Mouse (Mus musculus): ENCODE measurements at regions not wholly inside any gene's neighbourhood (a gene's known extent, or its start where the extent isn't known, plus 50 kb on each side); places are given as distances from the start of the nearest gene placed in this dataset.

DNA sequence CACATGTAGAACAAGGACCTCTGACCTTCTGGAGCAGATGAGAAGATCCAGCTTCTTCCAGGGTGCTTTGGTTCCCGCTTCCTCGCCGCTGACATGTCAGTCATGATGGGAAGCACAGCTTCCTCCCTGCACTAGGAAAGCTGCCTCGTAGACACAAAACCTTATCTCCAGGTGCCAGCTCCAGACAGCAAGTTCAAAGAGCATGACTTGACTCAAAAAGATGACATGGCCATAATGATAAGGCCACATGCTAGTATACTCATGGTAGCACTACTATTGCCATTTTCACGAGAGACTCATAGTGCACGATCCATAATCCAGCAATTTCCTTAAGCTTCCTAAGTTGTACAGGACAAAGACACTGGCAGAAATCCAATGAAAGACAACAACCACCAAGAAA lies 272.1 kb downstream of the Gm9195 start:
- no peak for DNase-seq

- no peak for DNase-seq
Observed at GRCm38 (mm10) chr14:72200307-72200706, 291.3 kb downstream of the Gm9195 start.

GRCm38 (mm10) chr14:72199900-72200299 lies 291.7 kb downstream of the Gm9195 start:
- no peak for DNase-seq

GRCm38 (mm10) chr14:72197972-72198371 lies 293.7 kb downstream of the Gm9195 start:
- no peak for DNase-seq

DNA sequence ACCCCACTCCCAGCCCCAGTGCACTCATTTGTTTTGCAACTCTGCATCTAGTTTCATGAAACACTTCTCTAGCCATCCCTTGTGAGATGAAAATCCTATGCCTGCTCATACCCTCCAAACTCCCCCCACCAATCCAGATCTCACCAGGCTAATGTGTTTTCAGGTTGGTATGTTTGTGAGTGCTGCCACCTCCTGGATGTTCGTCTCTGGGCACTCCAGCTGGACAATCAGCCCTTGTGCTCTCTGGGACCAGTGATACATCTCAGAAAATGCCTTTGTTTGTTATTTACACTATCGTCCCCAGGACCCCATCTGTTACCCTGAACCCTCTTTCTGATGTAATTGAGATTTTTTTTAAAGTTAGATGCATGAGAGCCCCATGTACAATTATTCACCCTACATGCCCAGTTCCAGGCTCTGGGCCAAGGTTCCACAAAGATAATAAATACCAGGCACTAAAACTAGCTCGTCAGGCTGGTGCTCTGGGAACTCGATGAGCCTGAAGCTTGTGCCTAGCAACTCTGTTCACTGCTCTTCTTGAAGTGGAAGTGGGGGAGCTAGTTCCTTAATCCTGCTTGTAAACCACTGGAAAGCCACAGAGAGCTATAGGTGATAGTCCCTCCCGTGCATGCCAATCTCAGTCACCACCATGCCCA lies 304.2 kb downstream of the Gm9195 start:
- peak in 1 of 2 experiments; percentile 24 for DNase-seq

- DNase-seq = no peak
Observed at GRCm38 (mm10) chr14:72175751-72176150, 315.9 kb downstream of the Gm9195 start.

- no peak for DNase-seq
Observed at GRCm38 (mm10) chr14:72172549-72173405, 318.9 kb downstream of the Gm9195 start.

- DNase-seq = no peak
Observed at GRCm38 (mm10) chr14:72171777-72172176, 319.9 kb downstream of the Gm9195 start.

DNA sequence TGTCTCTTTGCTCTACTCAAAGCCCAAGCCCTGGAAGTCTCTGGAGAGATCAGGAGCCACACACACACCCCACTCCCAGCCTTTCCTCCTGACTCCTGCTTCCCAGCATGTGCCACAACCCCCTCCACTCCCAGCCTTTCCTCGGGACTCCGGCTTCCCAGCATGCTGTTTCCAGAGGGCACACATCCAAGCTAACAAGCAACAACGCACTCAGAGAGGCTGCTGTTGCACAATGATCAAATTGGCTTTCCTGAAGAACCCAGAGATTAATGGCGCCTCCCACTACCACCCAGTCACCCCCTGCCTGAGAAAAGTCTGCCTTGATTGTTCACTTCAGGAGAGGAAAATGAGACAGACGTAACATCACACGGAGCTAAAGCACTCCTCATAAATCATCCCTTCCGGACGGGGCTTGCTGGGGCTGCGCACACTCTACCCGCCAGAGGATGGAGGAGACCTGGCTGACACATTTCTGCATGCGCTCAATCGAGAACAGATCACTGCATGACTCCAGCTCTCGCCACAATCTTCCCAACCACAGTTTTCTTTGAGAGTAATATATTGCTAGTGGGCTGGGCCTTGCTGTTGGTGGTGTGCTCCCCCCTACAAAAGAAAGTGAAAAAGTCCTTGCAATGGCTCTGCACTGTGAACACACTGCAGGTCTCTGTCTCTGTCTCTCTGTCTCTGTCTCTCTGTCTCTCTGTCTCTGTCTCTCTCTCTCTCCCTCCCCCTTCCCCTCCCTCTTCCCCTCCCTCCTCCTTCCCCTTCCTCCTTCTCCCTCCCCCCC lies 332.9 kb downstream of the Gm9195 start:
- DNase-seq = no peak

DNA sequence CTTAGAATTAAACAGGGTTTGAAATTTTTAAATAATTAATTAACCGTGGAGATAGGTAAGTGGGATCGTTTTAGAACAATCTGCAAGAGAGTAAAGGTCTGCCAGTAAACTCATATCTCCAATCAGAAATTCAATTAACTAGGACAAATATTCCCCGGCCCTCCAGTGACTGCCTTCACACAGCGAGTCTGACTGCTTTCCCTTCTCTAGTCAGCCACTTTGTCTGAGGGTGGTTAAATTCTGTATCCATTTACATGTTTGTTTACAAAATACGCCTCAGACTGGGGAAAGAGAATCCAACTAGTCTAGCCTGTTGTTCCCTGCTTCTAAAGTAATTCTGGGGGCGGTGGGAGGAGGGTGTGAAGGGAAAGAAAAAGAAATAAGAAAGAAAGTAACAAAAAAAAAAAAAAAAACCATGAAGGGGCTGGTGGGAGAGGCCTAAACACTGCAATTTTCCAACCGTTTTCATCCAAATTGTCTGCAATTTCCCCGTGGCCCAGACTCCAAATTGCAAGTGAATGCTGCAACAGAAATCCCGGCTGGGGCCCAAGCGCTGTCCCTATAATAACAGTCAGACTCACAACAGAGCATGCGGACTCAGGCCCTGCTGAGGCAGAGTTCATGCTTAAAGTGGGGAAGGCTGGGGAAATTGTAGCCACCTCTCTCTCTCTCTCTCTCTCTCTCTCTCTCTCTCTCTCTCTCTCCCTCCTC lies 336.3 kb downstream of the Gm9195 start:
- DNase-seq = no peak

GRCm38 (mm10) chr14:72151676-72152075 lies 340.0 kb downstream of the Gm9195 start:
- DNase-seq = no peak

DNA sequence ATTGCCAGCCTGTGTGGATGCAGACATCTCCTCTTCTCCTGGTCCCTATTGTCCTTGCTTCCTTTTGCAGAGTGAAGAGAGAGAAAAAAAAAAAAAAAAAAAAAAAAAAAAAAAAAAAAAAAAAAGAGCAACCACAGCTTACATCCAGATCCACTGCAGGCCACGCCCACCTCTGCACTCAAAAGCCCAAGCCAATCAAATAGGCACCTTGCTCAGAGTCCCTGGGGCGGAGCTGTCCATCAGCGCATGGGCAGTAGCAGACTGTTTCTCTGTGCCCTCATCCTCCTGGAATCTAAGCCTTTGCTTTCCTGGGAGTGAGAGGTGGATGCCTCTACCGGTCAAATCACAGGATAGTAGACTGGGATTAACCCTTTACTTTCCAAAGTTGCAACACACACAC lies 342.2 kb downstream of the Gm9195 start:
- peak in 1 of 2 experiments; percentile 5 for DNase-seq

- no peak for DNase-seq
Observed at GRCm38 (mm10) chr14:72148886-72149285, 342.8 kb downstream of the Gm9195 start.

GRCm38 (mm10) chr14:72146381-72146780 lies 345.3 kb downstream of the Gm9195 start:
- DNase-seq = no peak

DNA sequence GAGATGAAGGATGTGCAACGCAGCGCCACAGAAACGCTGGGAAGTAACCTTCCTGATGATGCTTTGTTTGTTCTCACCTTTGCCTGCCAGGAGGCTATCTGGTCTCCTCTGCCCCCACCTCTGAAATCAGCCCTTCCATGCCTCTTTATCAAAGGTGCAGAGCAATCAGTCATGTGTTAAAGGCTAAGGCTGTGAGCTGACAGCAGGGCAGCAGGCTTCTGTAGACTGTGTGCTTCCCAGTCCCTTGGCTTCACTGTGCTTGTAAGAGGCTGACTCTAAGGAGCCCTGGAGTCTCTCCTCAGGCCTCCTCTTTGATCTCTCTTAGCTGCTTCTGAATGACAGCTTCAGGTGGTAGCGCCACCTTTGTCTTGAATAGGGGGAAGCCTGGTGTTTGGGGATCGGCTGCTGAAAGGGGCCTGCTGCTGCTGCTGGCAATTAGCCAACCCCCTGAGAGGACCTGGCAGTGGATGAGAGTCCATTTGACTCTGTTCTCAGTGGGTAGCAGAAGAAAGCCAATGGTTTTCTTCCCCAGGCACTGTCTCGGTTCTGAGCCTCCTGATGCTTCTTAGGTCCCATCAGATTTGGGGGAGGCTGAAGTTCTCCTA lies 348.7 kb downstream of the Gm9195 start:
- no peak for DNase-seq

DNA sequence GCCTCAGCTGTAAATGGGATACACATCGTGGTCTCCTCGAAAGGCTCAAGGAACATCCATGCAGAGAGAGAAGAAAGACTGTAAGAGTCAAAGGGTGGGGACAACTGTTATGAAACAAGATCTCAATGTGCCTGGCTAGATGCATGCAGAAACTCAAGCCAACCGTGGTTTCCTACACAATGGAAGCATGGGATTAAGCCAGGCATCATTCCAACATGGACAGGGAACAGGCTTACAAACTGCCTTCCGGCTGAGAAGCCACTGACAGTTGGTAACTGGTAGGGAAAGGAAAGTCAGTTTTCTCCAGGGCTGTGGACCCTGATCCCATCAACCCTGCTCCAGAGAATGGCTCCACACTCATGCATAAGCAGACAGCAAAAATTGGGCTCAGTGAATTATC lies 350.5 kb downstream of the Gm9195 start:
- no peak for DNase-seq

- DNase-seq = no peak
Observed at GRCm38 (mm10) chr14:72130149-72130548, 361.5 kb downstream of the Gm9195 start.

- DNase-seq = no peak
Observed at GRCm38 (mm10) chr14:72121786-72122185, 369.9 kb downstream of the Gm9195 start.

GRCm38 (mm10) chr14:72121006-72121405 lies 370.6 kb downstream of the Gm9195 start:
- no peak for DNase-seq

DNA sequence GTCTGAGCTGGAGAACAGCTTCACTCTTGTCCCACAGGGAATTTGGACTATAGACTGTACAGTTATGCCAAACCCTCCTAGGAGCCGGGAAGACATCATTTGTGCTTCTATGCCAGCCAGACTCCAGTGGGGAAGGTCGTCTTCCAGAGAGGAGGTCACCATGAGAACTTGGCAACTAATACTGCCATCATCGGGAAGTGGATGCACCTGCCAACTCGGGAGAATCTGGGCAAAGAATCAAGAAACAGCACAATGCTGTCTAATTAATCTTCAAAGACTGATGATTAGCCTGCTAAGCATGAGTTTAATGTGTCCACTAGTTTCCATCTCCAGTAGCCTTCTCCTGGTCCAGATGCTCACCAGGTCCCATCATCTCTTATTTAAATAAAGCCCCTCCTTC lies 374.8 kb downstream of the Gm9195 start:
- DNase-seq = peak in 1 of 2 experiments; percentile 2

DNA sequence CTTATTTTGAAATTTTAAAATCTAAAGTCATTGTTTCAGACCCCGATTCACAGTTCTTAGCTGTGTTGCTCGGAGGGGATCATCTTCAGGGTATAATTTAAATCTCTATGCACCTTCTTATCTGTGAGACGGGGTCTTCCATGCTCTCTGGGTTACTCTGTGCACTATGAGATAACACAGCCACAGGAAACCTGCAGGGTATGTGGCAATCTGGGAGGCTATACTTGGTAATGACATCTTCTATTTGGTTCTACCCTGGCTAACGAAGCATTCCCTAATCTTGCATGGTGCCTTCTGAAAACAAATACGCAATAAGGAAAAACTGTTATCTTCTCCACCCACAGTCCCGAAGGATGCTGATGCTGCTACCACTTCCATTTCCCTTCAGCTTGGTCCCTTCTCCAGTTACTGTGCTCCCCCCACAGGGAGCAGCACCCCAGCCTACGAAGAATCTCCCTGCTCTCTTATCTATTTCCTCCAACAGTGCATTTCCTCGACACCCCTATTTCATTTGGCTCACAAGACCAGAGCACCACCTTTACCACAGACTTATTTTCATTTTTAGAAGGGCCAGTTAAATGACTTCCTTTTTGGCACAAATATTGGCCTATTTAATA lies 378.2 kb downstream of the Gm9195 start:
- DNase-seq = no peak

DNA sequence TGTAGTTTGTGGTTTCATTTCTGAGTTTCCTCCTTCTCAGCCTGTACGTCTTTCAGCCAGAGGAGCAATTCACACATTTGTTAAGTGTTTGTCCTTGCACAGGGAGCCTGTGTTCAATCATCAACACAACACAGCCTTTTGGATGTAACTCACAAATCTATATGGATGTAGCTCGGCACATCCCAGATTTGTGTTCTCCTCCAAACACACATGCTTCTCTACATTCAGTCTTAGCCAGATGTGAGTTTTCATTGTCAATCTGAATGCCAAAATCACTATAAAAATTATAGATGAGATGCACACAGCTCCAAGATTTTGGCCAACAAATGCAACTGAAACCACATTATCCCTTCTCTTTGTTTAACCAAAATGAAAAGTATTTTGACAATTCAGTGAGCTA lies 380.9 kb downstream of the Gm9195 start:
- DNase-seq = no peak
